Mouse (Mus musculus): ENCODE results near the gene Cys1. TPM values are rescaled to one million over a fixed set of nuclear protein-coding genes. Genes with fewer than 3 reads are reported as not detected.

The Cys1 gene
- polyA plus RNA-seq (2012; rRNA removed) = 0.88 and 0.92 TPM in 2 replicates

GRCm38 (mm10) chr12:24681286-24682023 is at the start of gene Cys1:
Gene Cys1 (minus strand): TSS chr12:24681813.

GRCm38 (mm10) chr12:24707954-24708823 is 26.6 kb upstream of the Cys1 start, which contains the start of gene Rrm2:
Gene Rrm2 (plus strand): TSS chr12:24708241.

GRCm38 (mm10) chr12:24651063-24651557 is 30.5 kb downstream of the Cys1 start, which contains the start of gene Klf11:
Gene Klf11 (plus strand): TSS chr12:24651274.

Other genes with a start within 250 kb of the Cys1 start
- gene Taf1b, start 183.5 kb downstream of the Cys1 start, polyA plus RNA-seq (2012; rRNA removed) = 4.7 and 5.4 TPM in 2 replicates
- 0.43 and 0.50 TPM in 2 replicates for gene Grhl1, start 109.5 kb downstream of the Cys1 start, polyA plus RNA-seq (2012; rRNA removed)
- gene Klf11, start 30.5 kb downstream of the Cys1 start, polyA plus RNA-seq (2012; rRNA removed) = 5.2 and 5.8 TPM in 2 replicates
- gene Rrm2, start 26.4 kb upstream of the Cys1 start, polyA plus RNA-seq (2012; rRNA removed) = 130 and 169 TPM in 2 replicates
- gene Mboat2, start 149.1 kb upstream of the Cys1 start, polyA plus RNA-seq (2012; rRNA removed) = 1.3 and 1.5 TPM in 2 replicates

Data from liver, embryonic 14 days (tissue).